Mouse (Mus musculus): ENCODE data around the gene Paqr5.

Gene Paqr5

GRCm38 (mm10) chr9:62026600-62026999 is at the start of gene Paqr5:
TSS of gene Paqr5 (minus strand) at chr9:62026856.
- DNase-seq: peak; percentile 45 to 71

DNA sequence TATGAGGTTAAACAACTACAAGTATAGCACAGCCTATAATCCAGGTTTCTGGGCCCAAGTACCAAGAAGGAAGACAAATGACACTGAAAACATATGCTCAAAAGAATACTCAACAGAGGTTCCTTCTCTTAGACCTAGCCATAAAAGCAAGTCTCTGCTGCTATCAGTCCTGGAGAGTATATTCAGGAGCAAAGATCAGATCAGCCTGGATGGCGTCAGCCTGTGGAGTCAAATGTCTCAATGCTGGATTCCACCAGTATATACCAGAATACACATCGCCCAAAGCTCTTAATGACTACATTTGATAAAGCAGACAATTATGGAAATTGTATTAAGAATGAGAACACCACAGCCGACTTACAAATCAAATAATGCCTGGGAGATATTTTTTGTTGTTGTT is 35.6 kb upstream of the Paqr5 start:
- DNase-seq: no peak

GRCm38 (mm10) chr9:62060431-62060830 is 33.8 kb upstream of the Paqr5 start:
- no peak for DNase-seq

- peak in 1 of 2 experiments; percentile 3 for DNase-seq
Observed at GRCm38 (mm10) chr9:62059941-62060340, 33.3 kb upstream of the Paqr5 start.

GRCm38 (mm10) chr9:62057881-62058506 is 31.3 kb upstream of the Paqr5 start:
- peak in 1 of 2 experiments; percentile 8 for DNase-seq

DNA sequence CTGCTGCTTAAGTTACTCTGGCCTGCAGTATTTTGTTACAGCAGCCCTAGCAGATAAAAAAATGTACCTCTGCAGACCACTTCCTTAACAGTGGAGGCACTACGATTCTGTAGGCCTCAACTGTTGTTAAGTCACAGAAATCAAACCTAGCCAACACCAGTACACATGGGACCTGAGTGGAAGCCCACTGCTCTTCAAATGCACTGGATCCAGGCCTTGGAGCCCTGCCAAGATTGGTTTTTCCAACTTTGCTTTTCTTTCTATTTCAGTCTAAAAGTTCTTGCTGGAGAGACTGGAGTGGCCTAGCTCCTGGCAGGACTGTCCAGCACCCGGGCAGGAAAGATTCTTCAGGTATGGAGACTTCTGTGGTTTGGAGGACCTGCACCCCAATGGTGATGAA is 29.6 kb upstream of the Paqr5 start:
- no peak for DNase-seq

DNA sequence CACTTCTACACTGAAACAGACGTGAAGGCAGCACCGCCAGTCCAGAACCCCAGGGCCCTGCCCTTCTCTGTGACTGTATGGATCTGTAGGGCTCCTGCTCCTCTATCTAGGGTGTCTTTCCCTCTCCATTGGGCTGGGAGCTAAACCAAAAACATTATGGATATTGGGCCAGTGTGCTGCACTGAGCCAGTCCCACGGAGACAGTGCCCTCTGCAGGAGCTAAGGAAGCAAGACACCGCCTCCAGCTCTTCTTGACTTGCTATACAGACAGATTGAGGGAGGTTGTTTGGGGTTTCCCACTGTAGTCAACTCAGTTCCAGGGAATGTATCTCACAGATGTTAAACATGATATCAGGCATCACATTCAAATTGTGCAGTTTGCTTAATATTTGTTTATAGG is 24.1 kb upstream of the Paqr5 start:
- DNase-seq: no peak

DNA sequence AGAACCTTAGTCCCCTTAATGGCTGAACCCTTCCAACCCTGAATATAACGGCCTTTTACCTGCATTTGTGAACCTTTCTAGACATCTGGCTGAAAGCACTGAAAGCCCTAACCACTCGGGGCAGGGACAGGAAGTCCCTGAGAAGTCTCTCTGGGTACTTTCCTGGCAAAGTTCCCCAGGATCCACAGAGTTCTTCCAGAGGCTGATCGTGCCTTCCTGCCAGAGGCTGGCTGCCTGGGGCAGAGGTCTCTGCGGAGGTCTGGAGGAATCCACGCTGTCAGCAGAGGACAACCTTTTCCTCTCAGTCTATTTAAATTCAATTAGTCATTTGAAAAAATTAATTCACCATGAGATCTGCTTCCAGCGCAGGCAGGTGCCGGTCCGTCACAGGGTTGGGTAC is 22.5 kb upstream of the Paqr5 start:
- no peak for DNase-seq

DNA sequence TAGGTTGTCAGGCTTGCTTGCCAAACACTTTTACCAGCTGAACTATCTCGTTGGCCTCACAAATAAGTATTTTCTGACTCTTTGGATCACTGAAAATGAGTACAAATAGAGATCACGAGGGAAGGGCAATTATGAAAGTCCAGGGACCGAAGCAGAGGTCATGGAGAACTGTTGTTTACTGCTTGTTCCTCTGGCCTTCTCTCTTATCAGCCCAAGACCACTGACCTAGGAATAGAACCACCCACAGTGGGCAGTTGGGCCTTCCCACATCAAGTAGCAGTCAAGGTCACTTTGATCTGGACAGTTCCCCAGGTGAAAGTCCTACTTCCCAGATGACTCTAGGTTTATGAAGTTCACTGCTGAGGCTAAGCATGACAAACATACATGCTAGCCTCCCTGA is 15.5 kb upstream of the Paqr5 start:
- DNase-seq: no peak

GRCm38 (mm10) chr9:62040008-62040608 is 13.5 kb upstream of the Paqr5 start:
- DNase-seq: peak; percentile 75 to 80

GRCm38 (mm10) chr9:62035806-62036205 is 9.2 kb upstream of the Paqr5 start:
- DNase-seq: no peak

DNA sequence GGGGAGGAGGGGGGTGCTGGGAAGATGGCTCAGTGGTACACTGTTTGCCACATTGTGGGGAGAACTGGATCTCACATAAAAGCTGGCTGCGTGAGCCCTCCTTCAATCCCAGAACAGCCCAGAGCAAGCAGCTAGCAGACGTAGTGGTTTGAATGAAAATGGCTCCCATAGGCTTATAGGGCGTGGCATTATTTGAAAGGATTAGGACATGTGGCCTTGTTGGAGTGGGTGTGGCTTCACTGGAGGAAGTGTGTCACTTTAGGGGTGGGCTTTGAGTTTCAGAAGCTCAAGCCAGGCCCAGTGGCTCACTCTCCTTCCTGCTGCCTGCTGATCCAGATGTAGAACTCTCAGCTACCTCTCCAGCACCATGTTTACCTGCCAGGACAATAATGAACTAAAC is 5.5 kb upstream of the Paqr5 start:
- no peak for DNase-seq

DNA sequence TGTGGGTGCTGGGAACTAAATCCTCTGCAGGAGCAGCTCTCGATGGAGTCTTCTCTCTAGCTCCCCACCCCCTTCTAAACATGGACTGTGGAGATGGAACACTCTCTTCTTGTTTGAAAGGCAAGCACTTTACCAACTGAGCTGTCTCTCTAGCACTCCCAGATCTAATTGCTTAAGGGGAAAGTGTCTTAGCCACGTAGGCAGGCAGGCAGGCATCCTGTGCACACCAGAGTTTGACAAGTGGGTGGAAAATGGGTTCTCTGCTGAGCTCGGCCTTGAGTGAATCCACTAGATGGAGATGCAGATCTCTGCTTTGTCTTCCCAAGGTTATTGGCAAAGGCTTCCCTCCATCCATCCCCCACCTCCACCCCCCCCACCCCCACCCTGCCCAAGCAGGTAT is 1.4 kb upstream of the Paqr5 start:
- no peak for DNase-seq

GRCm38 (mm10) chr9:62025056-62025455 is 1.6 kb downstream of the Paqr5 start:
- DNase-seq: no peak

- no peak for DNase-seq
Observed at GRCm38 (mm10) chr9:62023879-62024278, 2.8 kb downstream of the Paqr5 start.

GRCm38 (mm10) chr9:62022961-62023680 is 3.5 kb downstream of the Paqr5 start:
- DNase-seq: no peak

DNA sequence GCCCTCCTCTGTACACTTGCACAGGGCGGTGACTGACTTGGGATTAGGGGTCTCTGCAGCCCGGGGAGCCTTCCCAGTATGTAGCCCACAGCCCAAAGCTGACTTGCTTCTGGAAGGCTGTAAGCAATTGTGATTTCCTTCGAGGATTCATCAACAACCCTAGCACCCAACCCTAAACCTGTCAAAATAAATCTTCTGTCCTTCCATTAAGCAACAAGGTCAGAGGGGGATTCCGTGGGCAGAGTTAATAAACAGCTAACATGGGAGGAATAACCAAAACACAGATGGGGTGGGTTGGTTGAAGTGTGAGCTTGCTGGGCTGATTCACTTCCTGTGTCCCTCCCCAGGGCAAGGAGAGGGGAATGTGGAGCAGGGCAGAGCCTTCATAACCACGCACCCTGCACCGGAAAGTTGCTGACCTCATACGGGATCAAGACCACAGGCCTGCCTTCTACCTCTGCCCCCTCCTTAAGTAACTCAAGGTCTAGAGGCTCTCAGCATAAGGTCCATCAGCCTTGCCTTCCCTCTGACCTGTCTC is 5.0 kb downstream of the Paqr5 start:
- DNase-seq: no peak

DNA sequence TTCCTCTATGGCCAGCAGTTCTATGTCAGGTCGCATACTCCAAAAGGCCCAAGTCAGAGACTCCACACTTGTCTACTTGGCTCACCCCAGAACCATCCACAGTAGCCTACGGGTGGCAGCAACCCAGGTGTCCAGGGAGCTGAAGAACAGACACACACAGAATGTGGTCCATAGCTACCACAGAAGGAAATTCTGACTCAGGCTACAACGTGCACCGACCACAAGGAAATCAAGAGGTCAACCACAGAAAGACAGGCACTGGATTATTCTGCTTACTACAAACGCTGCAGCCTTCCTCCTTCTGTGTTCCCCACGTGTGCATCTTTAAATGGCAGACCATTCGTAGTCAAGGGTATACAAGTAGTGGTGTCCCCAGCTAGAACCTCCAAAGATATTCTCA is 6.4 kb downstream of the Paqr5 start:
- no peak for DNase-seq

GRCm38 (mm10) chr9:62018229-62019093 is 8.2 kb downstream of the Paqr5 start:
- peak in 1 of 2 experiments; percentile 21 for DNase-seq

GRCm38 (mm10) chr9:62017329-62017728 is 9.3 kb downstream of the Paqr5 start:
- no peak for DNase-seq

GRCm38 (mm10) chr9:62015504-62015903 is 11.2 kb downstream of the Paqr5 start:
- no peak for DNase-seq

GRCm38 (mm10) chr9:62013316-62014097 is 13.1 kb downstream of the Paqr5 start:
- DNase-seq: peak; percentile 18 to 24

Data from lung, adult 18-20 months (tissue).